ENCODE assay signal across 23 mouse cellular contexts in genomic region chr16:72939862-72940261, GRCm38 (mm10).
"Had no signal": no experiment of that assay in that cellular context is flagged by ENCODE, and none has a peak within 500 bp of the region (broad histone marks: within the 10 kb centered on the region; RNA-seq: fewer than 3 reads in every experiment).

No protein-coding gene starts in this region.

- H3K36me3 ChIP-seq: heart, embryonic 10.5 days; heart, embryonic 12.5 days; hindbrain, embryonic 10.5 days; hindbrain, embryonic 15.5 days; intestine, embryonic 15.5 days; limb, embryonic 10.5 days had no signal

- H3K27ac ChIP-seq: gastrocnemius, adult 2 months; heart, embryonic 10.5 days; hindbrain, embryonic 10.5 days; hindbrain, embryonic 15.5 days; intestine, embryonic 15.5 days; layer of hippocampus, adult 2 months; left cerebral cortex, adult 2 months; limb, embryonic 10.5 days; limb, embryonic 12.5 days had no signal

- DNase-seq: gastrocnemius, adult 2 months; gastrocnemius, postnatal 10 days; gastrocnemius, postnatal 25 days; heart, postnatal 10 days; heart, postnatal 4 days; kidney, adult 18-20 months; kidney, adult 8-10 months; kidney, postnatal 10 days; kidney, postnatal 25 days; kidney, postnatal 4 days; liver had no signal

- H3K4me1 ChIP-seq: heart, embryonic 10.5 days; heart, embryonic 12.5 days; limb, embryonic 10.5 days; limb, embryonic 12.5 days had no signal

- H3K9me3 ChIP-seq: heart, embryonic 10.5 days; heart, embryonic 12.5 days; hindbrain, embryonic 10.5 days; hindbrain, embryonic 15.5 days; intestine, embryonic 15.5 days; limb, embryonic 10.5 days; limb, embryonic 12.5 days had no signal

- H3K4me2 ChIP-seq: heart, embryonic 12.5 days; hindbrain, embryonic 15.5 days; intestine, embryonic 15.5 days; limb, embryonic 12.5 days had no signal

- ATAC-seq: forebrain, embryonic 16.5 days; inflammation-experienced regulatory T-cells, adult 6 months; intestine, embryonic 15.5 days; intestine, postnatal 0 days had no signal

- H3K4me3 ChIP-seq: gastrocnemius, adult 2 months; heart, embryonic 10.5 days; heart, embryonic 12.5 days; hindbrain, embryonic 10.5 days; hindbrain, embryonic 15.5 days; intestine, embryonic 15.5 days; layer of hippocampus, adult 2 months; left cerebral cortex, adult 2 months; limb, embryonic 10.5 days; limb, embryonic 12.5 days had no signal

- H3K27me3 ChIP-seq: heart, embryonic 12.5 days; hindbrain, embryonic 15.5 days; intestine, embryonic 15.5 days; limb, embryonic 12.5 days had no signal

- H3K9ac ChIP-seq: heart, embryonic 12.5 days; hindbrain, embryonic 15.5 days; intestine, embryonic 15.5 days; limb, embryonic 12.5 days had no signal
